Mouse (Mus musculus) layer of hippocampus, postnatal 36 days (tissue): ENCODE results near the gene Hdac10. TPM values are rescaled to one million over a fixed set of nuclear protein-coding genes. Genes with fewer than 3 reads are reported as not detected.
A peak's percentile ranks its signal among the peaks of the same experiment; 100 is the strongest.

ENCODE experiments used
- DNase-seq, 2 experiments: peaks; one replicate each; pipeline ENCODE4 v3.0.0; 2022
- total RNA-seq, 2 experiments: library from RNA; stranded (reverse); gene quantifications; 2 replicates each; pipeline ENCODE4 v1.2.3; 2021

The Hdac10 gene
- total RNA-seq, 2 experiments from 2014 or later: 14.3 to 14.7 TPM

- no peak for DNase-seq
Measured at GRCm38 (mm10) chr15:89123595-89123994, 4.9 kb downstream of the Hdac10 start.

GRCm38 (mm10) chr15:89122649-89123366, 5.7 kb downstream of the Hdac10 start, which contains the start of gene Tubgcp6:
Gene Tubgcp6, minus strand, starts transcription at chr15:89123112.
- peak; percentile 95 to 97 for DNase-seq

DNA sequence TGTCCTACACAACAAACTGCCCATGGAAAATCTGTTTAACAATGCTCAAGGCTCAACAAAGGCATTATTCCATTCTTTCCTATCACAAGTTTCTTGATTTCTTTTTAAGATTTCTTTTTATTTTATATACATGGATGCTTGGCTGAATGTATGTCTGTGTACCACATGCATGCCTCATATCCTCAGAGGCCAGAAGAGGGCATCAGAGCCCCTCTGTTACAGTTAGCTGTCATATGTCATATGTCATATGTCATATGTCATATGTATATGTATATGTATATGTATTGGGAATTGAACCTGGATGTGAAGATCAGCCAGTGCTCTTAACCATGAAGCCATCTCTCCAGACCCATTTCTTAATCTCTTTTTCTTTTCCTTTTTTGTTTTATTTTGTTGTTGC, 10.5 kb downstream of the Hdac10 start:
- no peak for DNase-seq

GRCm38 (mm10) chr15:89110147-89110546, 18.4 kb downstream of the Hdac10 start:
- no peak for DNase-seq

DNA sequence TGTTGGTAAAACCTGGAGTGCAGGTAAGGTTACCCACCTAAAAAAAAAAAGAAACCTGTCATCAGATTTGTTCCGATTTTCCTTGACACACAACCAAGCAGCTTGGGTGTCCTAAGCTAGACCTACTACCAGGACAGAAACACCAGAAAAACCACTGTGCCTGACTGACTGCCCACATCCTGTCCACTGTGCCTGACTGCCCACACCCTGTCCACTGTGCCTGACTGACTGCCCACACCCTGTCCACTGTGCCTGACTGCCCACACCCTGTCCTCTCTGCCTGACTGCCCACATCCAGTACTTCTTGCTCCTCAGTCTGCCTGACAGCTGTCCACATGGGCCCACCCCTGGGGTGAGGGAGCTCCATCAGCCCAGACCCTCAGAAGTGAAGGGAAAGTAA, 21.5 kb downstream of the Hdac10 start:
- DNase-seq: no peak

DNA sequence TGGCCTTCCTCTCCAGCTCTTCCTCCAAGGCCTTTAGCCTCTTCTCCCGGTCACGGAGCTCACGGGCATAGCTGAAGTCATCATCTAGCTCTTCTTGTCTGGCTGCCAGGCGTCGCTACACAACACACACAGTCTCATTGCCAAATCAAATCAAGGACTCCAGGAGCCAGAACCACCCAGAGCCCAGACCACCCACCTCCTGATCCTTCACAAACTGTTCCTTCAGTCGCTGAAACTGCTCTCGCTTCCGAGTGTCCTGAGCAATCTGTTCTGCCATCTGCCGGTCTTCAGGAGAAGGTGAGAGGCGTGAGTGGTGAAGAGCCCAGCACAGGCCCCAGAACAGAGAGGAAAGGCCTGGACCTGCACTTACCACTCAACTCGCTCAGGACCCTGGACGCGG, 22.4 kb downstream of the Hdac10 start:
- DNase-seq: no peak

DNA sequence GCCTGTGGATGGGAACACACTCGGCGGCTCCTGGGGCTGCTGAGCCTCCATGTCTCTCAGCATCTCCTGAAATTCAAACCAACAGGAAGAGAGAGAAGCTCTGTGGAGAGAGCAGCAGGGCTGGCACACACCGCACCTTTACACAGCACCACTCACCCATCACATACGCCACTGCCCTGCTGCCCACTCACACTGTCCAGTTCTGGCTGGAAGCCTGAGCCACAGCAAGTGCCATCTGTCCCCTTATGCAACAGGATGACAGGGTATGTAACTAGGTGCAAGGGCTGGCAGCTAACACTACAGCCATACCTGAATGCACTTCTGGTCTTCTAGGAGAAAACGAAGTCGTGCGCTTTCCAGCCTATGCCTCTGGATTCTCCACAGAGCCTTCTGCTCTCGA, 24.1 kb downstream of the Hdac10 start:
- no peak for DNase-seq

GRCm38 (mm10) chr15:89103921-89104320, 24.6 kb downstream of the Hdac10 start:
- no peak for DNase-seq

- DNase-seq: no peak
Measured at GRCm38 (mm10) chr15:89102646-89103045, 25.9 kb downstream of the Hdac10 start.

- DNase-seq: no peak
Measured at GRCm38 (mm10) chr15:89100823-89101222, 27.7 kb downstream of the Hdac10 start.

- DNase-seq: no peak
Measured at GRCm38 (mm10) chr15:89098616-89099015, 29.9 kb downstream of the Hdac10 start.

DNA sequence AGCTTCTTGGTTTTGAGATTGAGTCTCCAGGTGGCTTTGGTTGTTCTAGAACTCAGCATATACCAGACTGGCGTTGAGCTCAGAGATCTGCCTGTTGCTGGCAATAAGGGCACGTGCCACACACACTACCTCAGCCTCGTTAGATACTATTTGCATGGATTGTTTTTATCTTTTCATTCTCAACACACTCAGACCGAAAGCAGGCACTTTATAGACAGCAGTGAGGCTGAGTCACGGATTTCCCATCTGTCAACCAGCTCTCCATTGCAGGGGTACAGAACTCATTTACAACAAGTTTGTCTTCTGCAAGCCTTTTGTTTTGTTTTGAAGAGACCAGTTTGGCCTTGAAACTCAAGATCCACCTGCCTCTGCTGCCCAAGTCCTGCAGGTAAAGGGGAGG, 31.1 kb downstream of the Hdac10 start:
- no peak for DNase-seq

DNA sequence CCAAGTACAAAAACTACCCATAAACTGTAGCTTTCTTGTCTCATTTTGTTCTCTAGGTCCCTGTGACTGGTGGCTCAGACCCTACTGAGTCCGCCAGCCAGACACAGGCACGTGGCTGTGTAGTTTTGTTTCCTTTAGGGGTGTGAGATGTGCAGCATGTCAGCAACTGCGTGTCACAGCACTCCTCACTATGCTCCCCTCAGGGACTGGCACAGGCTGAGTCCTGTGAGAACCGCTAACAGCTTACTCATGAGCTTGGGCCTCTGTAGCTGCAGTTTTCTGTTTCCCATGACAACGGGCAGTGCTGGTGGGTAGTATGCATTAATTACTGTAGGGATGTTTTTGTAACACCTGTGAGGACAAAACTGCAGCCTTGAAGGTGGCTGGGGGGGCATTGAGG, 36.3 kb downstream of the Hdac10 start:
- DNase-seq: no peak

GRCm38 (mm10) chr15:89090662-89091061, 37.8 kb downstream of the Hdac10 start:
- no peak for DNase-seq

DNA sequence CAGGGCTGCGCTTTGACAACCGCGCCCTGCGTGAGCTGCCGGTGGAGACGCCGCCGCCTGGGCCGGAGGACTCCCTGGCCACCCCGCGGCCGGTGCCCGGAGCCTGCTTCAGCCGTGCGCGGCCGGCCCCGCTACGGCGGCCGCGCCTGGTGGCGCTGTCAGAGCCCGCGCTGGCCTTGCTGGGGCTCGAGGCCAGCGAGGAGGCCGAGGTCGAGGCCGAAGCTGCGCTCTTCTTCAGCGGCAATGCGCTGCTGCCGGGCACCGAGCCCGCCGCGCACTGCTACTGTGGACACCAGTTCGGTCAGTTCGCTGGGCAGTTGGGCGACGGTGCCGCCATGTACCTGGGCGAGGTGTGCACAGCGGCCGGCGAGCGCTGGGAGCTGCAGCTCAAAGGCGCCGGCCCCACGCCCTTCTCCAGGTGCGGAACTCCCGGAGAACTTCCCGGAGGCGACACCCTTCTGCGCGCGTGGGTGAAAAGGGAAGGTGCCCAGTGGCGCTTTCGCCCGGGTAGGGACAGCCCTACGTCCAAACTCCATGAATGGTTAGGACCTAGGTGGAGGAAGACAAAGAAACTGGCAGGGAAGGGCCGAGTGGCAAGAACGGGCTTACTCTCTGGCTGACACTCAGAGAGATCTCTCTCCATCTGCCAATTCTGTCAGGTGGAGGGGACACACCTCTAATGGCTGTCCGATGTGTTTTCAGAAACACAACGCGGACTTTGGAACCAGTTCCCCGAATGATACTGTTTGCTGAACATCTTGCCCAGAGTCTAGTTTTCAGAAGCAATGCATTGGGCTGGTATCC, 39.0 kb downstream of the Hdac10 start:
- DNase-seq: no peak

DNA sequence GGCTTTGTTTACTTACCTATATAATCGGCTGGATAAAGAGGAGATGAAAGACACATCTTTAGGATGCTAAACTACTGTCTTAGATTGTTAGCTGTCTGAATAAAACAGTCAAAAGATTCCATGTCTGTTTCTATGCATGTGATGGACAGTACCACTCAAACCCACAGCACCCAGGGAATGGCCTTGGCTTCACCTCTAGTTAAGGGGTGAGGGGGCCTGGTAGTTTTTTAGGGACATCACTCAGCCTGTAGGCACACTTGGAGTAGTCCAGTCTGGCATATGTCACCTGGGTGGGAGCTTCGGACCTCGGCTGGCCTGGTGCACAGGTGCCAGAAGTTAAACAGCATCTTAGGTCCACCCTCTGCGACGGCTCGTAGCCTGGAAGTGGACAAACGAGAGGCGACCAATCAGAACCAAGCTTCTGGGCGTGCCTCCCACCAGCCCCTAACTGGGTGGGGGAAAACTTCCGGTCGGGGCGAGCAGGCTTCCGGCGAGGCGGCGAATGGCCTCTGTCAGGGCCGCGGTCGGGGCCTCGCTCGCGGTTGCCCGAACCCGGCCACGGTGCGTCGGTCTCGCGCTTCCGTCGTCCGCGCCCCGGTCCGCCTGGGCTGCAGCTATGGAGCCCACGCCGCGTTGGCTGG, 39.8 kb downstream of the Hdac10 start, which contains the start of gene Selenoo:
TSS of gene Selenoo (plus strand) at position 478 of the 641 bp plus-strand sequence.
- DNase-seq: peak; percentile 89

DNA sequence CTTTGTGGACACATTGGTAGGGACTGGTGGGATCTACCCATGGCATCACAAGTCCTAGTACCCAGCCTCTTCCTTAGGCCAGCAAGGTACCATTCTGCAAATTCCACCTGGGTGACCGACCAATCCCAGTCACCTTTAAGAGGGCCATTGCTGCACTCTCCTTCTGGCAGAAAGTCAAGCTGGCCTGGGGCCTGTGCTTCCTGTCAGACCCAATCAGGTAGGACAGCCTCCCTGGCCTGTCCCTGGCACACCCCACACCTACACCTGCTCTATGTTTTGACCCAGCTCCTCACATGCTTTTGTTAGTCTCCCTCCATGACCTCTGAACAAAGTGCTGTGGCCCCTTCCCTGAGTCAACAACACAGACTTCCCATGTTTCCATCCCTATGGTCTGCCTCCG, 43.7 kb downstream of the Hdac10 start:
- DNase-seq: no peak

- no peak for DNase-seq
Measured at GRCm38 (mm10) chr15:89083906-89084305, 44.6 kb downstream of the Hdac10 start.

DNA sequence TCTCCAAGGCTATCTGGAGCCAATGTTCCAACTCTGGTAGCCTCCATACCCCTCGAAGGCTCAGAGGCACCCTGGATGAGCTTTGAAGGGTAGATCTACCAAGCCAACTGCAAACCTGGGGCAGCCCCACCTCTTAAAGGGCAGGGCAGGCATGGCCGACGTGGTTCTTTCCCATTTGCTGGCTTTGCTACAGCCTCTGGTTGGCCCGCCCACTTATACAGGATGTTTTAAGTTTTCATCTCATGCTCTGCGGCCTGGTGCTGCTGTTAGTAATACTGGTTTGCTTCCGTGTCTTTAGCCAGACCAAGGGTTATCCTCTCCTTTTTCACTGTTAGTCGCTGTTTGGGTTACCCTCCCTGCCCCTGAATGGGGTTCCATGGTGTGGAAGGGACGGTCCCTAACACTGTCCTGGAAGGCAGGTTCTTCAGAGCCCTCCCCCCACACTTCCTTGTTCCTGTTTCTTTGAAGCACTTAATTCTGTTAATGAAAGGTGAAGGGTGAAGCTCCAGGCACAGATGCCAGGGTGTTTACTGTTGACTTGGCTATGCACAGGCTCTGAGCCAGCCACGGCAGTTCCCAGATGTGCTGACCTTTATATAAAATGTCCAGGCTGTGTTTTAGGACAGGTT, 50.2 kb downstream of the Hdac10 start:
- DNase-seq: no peak

DNA sequence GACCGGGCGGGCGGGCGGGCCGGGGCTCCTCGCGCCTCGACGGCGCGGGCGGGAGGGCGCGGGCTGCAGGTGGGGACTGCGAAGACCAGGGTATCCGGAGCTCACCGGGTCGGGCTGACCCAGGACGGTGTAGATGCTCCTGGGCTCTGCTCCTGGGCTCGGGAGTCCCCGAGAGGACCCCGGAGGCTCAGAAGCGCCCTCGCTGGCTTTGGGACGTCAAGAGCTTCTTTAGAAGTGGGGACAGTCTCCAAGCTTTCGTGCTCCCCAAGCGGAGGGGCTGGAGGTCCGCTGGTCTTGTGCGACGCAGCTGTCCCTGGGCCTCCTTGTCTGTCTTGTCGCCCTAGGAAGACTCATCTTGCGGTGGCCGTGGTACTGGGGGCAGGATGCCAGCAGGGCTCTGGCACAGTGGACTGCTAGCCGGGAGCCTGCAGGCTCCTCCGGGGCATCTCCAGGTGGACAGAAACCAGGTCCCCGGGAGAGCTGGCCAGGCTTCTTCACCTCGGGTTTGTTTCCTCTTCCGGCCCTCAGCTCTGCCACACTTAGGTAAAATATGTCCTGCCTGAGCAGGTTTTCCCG, 52.3 kb downstream of the Hdac10 start:
- DNase-seq: peak in 1 of 2 experiments; percentile 57

DNA sequence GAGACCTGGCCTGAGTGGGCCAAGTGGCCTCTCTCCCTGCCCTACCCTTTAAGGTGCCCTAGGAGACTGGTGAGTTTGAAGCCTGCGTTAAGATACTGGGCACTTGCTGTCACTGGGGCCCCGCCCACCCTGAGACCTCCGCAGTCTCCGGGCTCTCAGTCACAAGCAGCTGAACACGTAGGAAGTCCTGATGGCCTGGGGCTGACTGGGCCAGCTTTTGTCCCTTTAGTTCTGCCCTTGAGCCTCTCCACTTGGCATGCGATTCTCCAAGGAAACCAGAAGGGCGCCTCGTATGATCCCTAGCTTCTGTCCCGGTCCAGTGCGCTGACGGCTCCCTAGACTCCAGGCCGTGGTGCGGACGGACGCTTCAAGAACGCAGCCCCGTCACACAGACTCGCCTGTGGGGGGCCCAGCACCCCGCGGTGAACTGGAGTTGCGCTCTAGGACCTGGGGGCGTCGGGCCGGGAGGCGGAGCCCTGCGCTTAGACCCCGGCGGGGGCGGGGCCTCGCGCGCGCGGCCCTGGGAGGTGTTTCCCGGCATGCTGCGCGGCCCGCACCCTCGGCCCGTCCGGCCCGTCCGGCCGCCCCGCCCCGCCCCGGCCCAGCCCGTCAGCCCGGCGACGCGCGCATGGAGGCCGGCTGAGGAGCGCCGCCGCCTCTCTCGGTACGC, 52.9 kb downstream of the Hdac10 start:
- peak; percentile 85 to 87 for DNase-seq
